Mouse (Mus musculus) cortical plate, adult 2 months (tissue): ENCODE results near the gene Sertad4.

Source experiments
- CTCF ChIP-seq: fragments of 200-500 bp; IDR thresholded peaks from 2 replicates; pipeline ENCODE4 v1.5.1; 2011; ENCODE audit warnings: mild to moderate bottlenecking, control low read depth, low read length; ENCODE audit not compliant: insufficient read depth; ENCODE audit errors: extremely low read depth
- POLR2A ChIP-seq: fragments of 200-500 bp; IDR thresholded peaks from 2 replicates; pipeline ENCODE4 v1.6.1; 2011; ENCODE audit warnings: mild to moderate bottlenecking, low read length, control low read depth; ENCODE audit not compliant: insufficient read depth; ENCODE audit errors: extremely low read depth

DNA sequence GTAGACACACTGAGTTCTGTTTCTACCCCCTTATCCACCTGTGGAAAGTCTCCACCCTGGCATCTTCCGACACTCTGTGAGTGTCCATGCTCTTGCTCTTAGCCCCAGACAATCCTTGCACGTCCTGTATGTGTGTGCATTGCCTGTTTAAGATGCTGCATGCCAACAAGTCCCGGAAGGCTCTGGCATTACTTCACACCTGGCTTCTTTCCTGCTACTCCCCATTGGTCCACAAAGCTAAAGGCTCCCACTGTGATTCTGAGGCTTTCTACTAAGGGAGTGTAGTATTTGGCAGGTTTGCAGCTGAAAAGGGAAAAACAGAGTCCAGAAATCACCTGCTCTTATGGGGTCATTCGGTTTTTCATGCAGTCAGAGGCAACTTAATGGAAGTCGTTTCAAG is 17.3 kb upstream of the Sertad4 start:
- TF ChIP-seq POLR2A, result no peak
- TF ChIP-seq CTCF, result no peak
